Mouse (Mus musculus): ENCODE data around the gene Gipc3.

DNA sequence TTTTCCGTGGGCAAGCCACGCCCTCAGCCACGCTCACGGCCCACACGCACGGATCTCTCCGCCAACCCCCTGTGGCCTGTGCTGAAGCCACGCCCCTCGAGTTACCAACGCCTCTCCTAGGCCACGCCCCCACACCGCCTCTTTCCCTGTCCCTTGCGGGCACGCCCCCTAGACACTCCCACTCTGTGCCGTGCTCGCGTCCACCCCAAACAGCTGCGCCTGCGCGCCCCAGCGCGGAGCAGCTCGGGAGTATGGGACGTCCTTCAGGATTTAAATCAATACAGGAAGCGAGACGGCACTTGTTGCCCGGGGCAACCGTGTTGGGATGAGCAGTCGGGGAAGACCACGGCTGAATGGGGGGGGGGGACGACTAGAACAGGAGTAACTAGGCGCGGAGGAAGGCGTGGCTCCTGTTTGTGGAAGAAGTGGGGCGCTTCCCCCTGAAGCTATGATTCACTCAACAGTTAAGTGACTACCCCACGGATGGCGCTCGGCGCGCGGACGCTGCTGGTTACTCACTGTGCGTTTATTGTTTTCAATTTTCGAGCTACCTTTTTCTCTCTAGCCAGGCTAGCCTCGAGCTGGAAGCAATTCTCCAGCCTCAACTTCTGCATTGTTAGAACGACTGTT is 35.6 kb upstream of the Gipc3 start:
- no peak for TF ChIP-seq CTCF (IDR thresholded peaks at IDR 0.05; ENCODE audit: borderline replicate concordance, extremely low read depth, insufficient read depth, insufficient read length)
- TF ChIP-seq POLR2A (IDR thresholded peaks at IDR 0.05; ENCODE audit: borderline replicate concordance, extremely low read depth, insufficient read depth, insufficient read length, poor library complexity, severe bottlenecking), result peak; percentile 12; the same call in 1 of the 2 replicates
